In the genomic region with DNA sequence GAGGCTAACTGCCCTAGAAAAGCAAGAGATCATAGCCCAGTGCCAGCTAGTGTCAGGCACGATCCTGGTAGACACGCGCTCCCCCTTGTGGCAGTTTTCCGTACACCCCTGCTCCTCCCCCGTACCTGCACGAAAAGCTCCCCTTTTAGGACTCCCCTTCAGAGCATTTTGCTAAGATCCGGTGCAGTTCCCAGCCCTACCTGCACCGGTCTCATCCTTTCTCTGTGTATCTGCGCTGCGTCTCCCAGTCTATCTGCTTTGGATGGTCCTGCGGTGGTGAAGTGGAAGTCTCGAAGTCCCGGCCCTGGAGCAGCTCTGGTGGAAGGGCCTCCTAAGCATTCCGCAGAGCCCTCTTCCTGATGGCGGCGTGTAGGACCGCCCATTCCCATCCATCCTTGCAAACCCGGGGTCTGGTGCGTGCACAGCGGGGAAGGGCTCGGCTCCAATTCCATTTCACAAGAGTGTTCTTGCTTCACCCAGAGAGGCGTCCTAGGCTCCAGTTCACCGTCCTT, we compare ENCODE assay signal across 8 mouse cellular contexts. TPM values are rescaled to one million over a fixed set of nuclear protein-coding genes. Genes with fewer than 3 reads are reported as not detected.
DNase-seq lines count a peak whose midpoint lies in the region; ATAC-seq lines count a peak whose summit lies in the region.

Gene Fcor (minus strand): TSS at position 383 of the 512 bp plus-strand sequence.

- no peaks in the 10 kb centered on the region for H3K36me3 ChIP-seq in hindbrain, embryonic 12.5 days

- peak; percentile 83 for DNase-seq in Muller cell, postnatal 12 days (ENCODE audit: inconsistent ontology term)
- DNase-seq in cerebellum, adult 9-11 months, result peak; percentile 91
- peak; percentile 72 to 84 for DNase-seq in frontal cortex, postnatal 10 days (ENCODE audit: low spot score in 2 of 2)
- peak; percentile 87 to 88 for DNase-seq in layer of hippocampus, postnatal 14 days (ENCODE audit: low spot score in 2 of 2)
- peak; percentile 89 for DNase-seq in lung, postnatal 14 days
- DNase-seq in retina, embryonic 14.5 days (ENCODE audit: low spot score), result peak; percentile 91
- DNase-seq in thymus, postnatal 4 days, result peak; percentile 96

- H3K4me2 ChIP-seq in hindbrain, embryonic 12.5 days (replicated peaks), result peak within 1 kb of the TSS; percentile 60

- H3K27ac ChIP-seq in hindbrain, embryonic 12.5 days, result peak within 1 kb of the TSS; percentile 68

- H3K27me3 ChIP-seq in hindbrain, embryonic 12.5 days, result no peaks in the 10 kb centered on the region; the same call in 1 of the 2 replicates

- peak within 1 kb of the TSS; percentile 41 for H3K4me3 ChIP-seq in hindbrain, embryonic 12.5 days

- no peaks in the 10 kb centered on the region for H3K9me3 ChIP-seq in hindbrain, embryonic 12.5 days (replicated peaks)

- peak within 1 kb of the TSS; percentile 54 for H3K9ac ChIP-seq in hindbrain, embryonic 12.5 days

- peaks cover 2% of the 10 kb centered on the region; the same call in 1 of the 2 replicates for H3K4me1 ChIP-seq in hindbrain, embryonic 12.5 days

- peak; percentile 87 for ATAC-seq in hindbrain, embryonic 12.5 days (ENCODE audit: low FRiP score)

- under 1% methylated on average over 23 of the region's 23 CpGs for WGBS in hindbrain, embryonic 12.5 days

RNA-seq across cellular contexts. Expression of gene Fcor, which starts in this region (rescaled TPM):
- polyA plus RNA-seq in hindbrain, embryonic 12.5 days (2016; fragmentation: Nextera tagmentation; extraction: Ambion mirVana), result 5.3 and 8.4 TPM in 2 replicates
- 10 to 100 TPM; 19.8 to 23.4 TPM for total RNA-seq in layer of hippocampus, postnatal 14 days (2021)

Comparison
In these comparisons a context has a peak if more than half of its experiments do, and no peak if none do; other contexts are left out.
1. Peak in every context shown above with its lines: DNase-seq, ATAC-seq, H3K4me3 ChIP-seq and H3K27ac ChIP-seq.